Mouse (Mus musculus): ENCODE results near the gene 2210408I21Rik.

2210408I21Rik gene

GRCm38 (mm10) chr13:77514046-77514445 lies 378.7 kb downstream of the 2210408I21Rik start:
- no peak for DNase-seq (ENCODE audit: low read depth, low spot score)
- H3K36me3 ChIP-seq (ENCODE audit: control insufficient read depth, insufficient read depth, low read length, poor library complexity, severe bottlenecking) = no peaks in the 10 kb centered on the region
- H3K27me3 ChIP-seq (ENCODE audit: control insufficient read depth, insufficient read depth, low read length, poor library complexity, severe bottlenecking) = no peaks in the 10 kb centered on the region

GRCm38 (mm10) chr13:77528960-77529699 lies 393.8 kb downstream of the 2210408I21Rik start:
- Histone ChIP-seq H3K27me3 (ENCODE audit: control insufficient read depth, insufficient read depth, low read length, poor library complexity, severe bottlenecking) (no peaks in the 10 kb centered on the region), H3K36me3 (ENCODE audit: control insufficient read depth, insufficient read depth, low read length, poor library complexity, severe bottlenecking) (no peaks in the 10 kb centered on the region)
- DNase-seq (ENCODE audit: low read depth, low spot score) = no peak

GRCm38 (mm10) chr13:77529760-77530159 lies 394.4 kb downstream of the 2210408I21Rik start:
- Histone ChIP-seq H3K27me3 (ENCODE audit: control insufficient read depth, insufficient read depth, low read length, poor library complexity, severe bottlenecking) (no peaks in the 10 kb centered on the region), H3K36me3 (ENCODE audit: control insufficient read depth, insufficient read depth, low read length, poor library complexity, severe bottlenecking) (no peaks in the 10 kb centered on the region)
- DNase-seq (ENCODE audit: low read depth, low spot score) = no peak

- no peak for DNase-seq (ENCODE audit: low read depth, low spot score)
- H3K27me3 ChIP-seq (ENCODE audit: control insufficient read depth, insufficient read depth, low read length, poor library complexity, severe bottlenecking) = no peaks in the 10 kb centered on the region
- H3K36me3 ChIP-seq (ENCODE audit: control insufficient read depth, insufficient read depth, low read length, poor library complexity, severe bottlenecking) = no peaks in the 10 kb centered on the region
Measured at GRCm38 (mm10) chr13:77537466-77537865, 402.1 kb downstream of the 2210408I21Rik start.

GRCm38 (mm10) chr13:77547486-77548385 lies 412.4 kb downstream of the 2210408I21Rik start:
- no peak for DNase-seq (ENCODE audit: low read depth, low spot score)

GRCm38 (mm10) chr13:77548386-77548695 lies 413.0 kb downstream of the 2210408I21Rik start:
- no peak for DNase-seq (ENCODE audit: low read depth, low spot score)
- H3K36me3 ChIP-seq (ENCODE audit: control insufficient read depth, insufficient read depth, low read length, poor library complexity, severe bottlenecking) = no peaks in the 10 kb centered on the region
- no peaks in the 10 kb centered on the region for H3K27me3 ChIP-seq (ENCODE audit: control insufficient read depth, insufficient read depth, low read length, poor library complexity, severe bottlenecking)

More at GRCm38 (mm10) chr13:77547486-77548385, 412.4 kb downstream of the 2210408I21Rik start:
- no peaks in the 10 kb centered on the region for H3K36me3 ChIP-seq (ENCODE audit: control insufficient read depth, insufficient read depth, low read length, poor library complexity, severe bottlenecking)
- no peaks in the 10 kb centered on the region for H3K27me3 ChIP-seq (ENCODE audit: control insufficient read depth, insufficient read depth, low read length, poor library complexity, severe bottlenecking)

- no peaks in the 10 kb centered on the region for H3K36me3 ChIP-seq (ENCODE audit: control insufficient read depth, insufficient read depth, low read length, poor library complexity, severe bottlenecking)
- DNase-seq (ENCODE audit: low read depth, low spot score) = no peak
- H3K27me3 ChIP-seq (ENCODE audit: control insufficient read depth, insufficient read depth, low read length, poor library complexity, severe bottlenecking) = no peaks in the 10 kb centered on the region
Measured at GRCm38 (mm10) chr13:77548750-77549149, 413.4 kb downstream of the 2210408I21Rik start.

- Histone ChIP-seq H3K36me3 (ENCODE audit: control insufficient read depth, insufficient read depth, low read length, poor library complexity, severe bottlenecking) (no peaks in the 10 kb centered on the region), H3K27me3 (ENCODE audit: control insufficient read depth, insufficient read depth, low read length, poor library complexity, severe bottlenecking) (no peaks in the 10 kb centered on the region)
- no peak for DNase-seq (ENCODE audit: low read depth, low spot score)
Measured at GRCm38 (mm10) chr13:77594011-77594410, 458.7 kb downstream of the 2210408I21Rik start.

GRCm38 (mm10) chr13:77615346-77615745 lies 480.0 kb downstream of the 2210408I21Rik start:
- no peaks in the 10 kb centered on the region for H3K27me3 ChIP-seq (ENCODE audit: control insufficient read depth, insufficient read depth, low read length, poor library complexity, severe bottlenecking)
- DNase-seq (ENCODE audit: low read depth, low spot score) = no peak
- no peaks in the 10 kb centered on the region for H3K36me3 ChIP-seq (ENCODE audit: control insufficient read depth, insufficient read depth, low read length, poor library complexity, severe bottlenecking)

Measured in splenic B cell, adult 2 months (primary cell).